ENCODE assay signal across 8 mouse cellular contexts in the genomic region with DNA sequence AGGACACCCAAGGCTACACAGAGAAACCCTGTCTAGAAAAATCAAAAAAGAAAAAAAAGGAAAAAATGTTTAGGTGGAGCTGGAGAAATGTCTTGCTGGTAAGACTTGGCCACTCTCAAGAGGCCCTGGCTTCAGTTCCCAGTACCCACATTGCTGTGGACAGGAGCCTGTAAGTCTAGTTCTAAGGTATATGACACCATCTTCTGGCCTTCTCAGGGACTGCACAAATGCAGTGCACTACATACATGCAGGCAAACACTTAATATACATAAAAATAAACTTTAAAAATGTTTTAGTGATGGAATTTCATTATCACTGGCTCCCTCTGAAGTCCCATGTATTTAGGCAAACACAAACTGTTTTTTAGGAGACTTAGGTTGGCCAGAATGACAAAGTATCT.
DNase-seq lines count a peak whose midpoint lies in the region; ATAC-seq lines count a peak whose summit lies in the region.

No protein-coding gene starts in this region.

- H3K4me2 ChIP-seq in heart, embryonic 11.5 days, result peak overlapping the region; percentile 46; the same call in 1 of the 2 replicates
- no peak overlapping the region for H3K4me2 ChIP-seq in liver, embryonic 12.5 days

- no peaks in the 10 kb centered on the region for H3K9me3 ChIP-seq in heart, embryonic 11.5 days (replicated peaks; ENCODE audit: control insufficient read depth, low read length)
- H3K9me3 ChIP-seq in liver, embryonic 12.5 days (replicated peaks), result no peaks in the 10 kb centered on the region

- peak overlapping the region; percentile 91 for H3K27ac ChIP-seq in heart, embryonic 11.5 days (ENCODE audit: low read depth, low read length)
- H3K27ac ChIP-seq in liver, embryonic 12.5 days, result peak overlapping the region; percentile 68

- no peak for ATAC-seq in heart, embryonic 11.5 days (replicated peaks; ENCODE audit: insufficient number of reproducible peaks, low FRiP score, low TSS enrichment)
- no peak for ATAC-seq in liver, embryonic 12.5 days
- ATAC-seq in megakaryocyte-erythroid progenitor cell, adult 5-6 weeks (replicated peaks; ENCODE audit: low FRiP score, low TSS enrichment, poor library complexity, severe bottlenecking), result no peak

- no peaks in the 10 kb centered on the region for H3K36me3 ChIP-seq in heart, embryonic 11.5 days (ENCODE audit: control insufficient read depth, insufficient read depth, low read length)
- H3K36me3 ChIP-seq in liver, embryonic 12.5 days, result peaks cover 7% of the 10 kb centered on the region

- no peak overlapping the region for H3K9ac ChIP-seq in heart, embryonic 11.5 days (ENCODE audit: low read depth, low read length)
- no peak overlapping the region for H3K9ac ChIP-seq in liver, embryonic 12.5 days

- no peak overlapping the region for H3K4me3 ChIP-seq in heart, embryonic 11.5 days (ENCODE audit: low read depth, low read length)
- no peak overlapping the region for H3K4me3 ChIP-seq in liver, embryonic 12.5 days

- peaks cover 35% of the 10 kb centered on the region for H3K4me1 ChIP-seq in heart, embryonic 11.5 days (ENCODE audit: control insufficient read depth, insufficient read depth, low read length)
- H3K4me1 ChIP-seq in liver, embryonic 12.5 days, result peaks cover 58% of the 10 kb centered on the region

- intact Hi-C loops in gastrocnemius, postnatal 14 days (cut with DNase I; ENCODE audit: low total_unique reads), result loop anchor here (10.0 kb wide), 1 partner anchor 61 kb away; no protein-coding TSS in a partner anchor

- no peak for DNase-seq in heart, adult 9 months (ENCODE audit: low spot score in 2 of 2)
- peak; percentile 25 for DNase-seq in thymus, postnatal 4 days
- DNase-seq in thymus, postnatal 14 days, result no peak
- DNase-seq in adipocyte (ENCODE audit: low spot score), result no peak
- no peak for DNase-seq in gastrocnemius, postnatal 14 days

- no peaks in the 10 kb centered on the region for H3K27me3 ChIP-seq in heart, embryonic 11.5 days (ENCODE audit: control insufficient read depth, insufficient read depth, low read length)
- no peaks in the 10 kb centered on the region for H3K27me3 ChIP-seq in liver, embryonic 12.5 days (replicated peaks)
